Mouse (Mus musculus) stomach, embryonic 14.5 days (tissue): ENCODE measurements around the gene Timm29. TPM values are rescaled to one million over a fixed set of nuclear protein-coding genes. Genes with fewer than 3 reads are reported as not detected.

Experiments used
- ATAC-seq: fragments of 200-750 bp; cut with Nextera tagmentation; 2 replicates; pipeline ENCODE4 v1.8.0; 2017; ENCODE audit warnings: low read depth, moderate TSS enrichment; ENCODE audit not compliant: insufficient number of reproducible peaks, insufficient read depth, low FRiP score
- H3K27ac ChIP-seq: fragments of 300-500 bp; sonication (generic); 2 replicates; pipeline ENCODE4 v1.5.1; 2014; ENCODE audit warnings: mild to moderate bottlenecking, low read length, moderate library complexity, mixed read lengths
- H3K27me3 ChIP-seq: fragments of 300-500 bp; sonication (generic); 2 replicates; pipeline ENCODE4 v1.6.1; 2014; ENCODE audit warnings: low read length, control low read depth, mixed read lengths; ENCODE audit not compliant: control insufficient read depth, insufficient read depth
- H3K36me3 ChIP-seq: fragments of 300-500 bp; sonication (generic); 2 replicates; pipeline ENCODE4 v1.6.1; 2014; ENCODE audit warnings: mild to moderate bottlenecking, control low read depth, low read length, moderate library complexity, mixed read lengths; ENCODE audit not compliant: control insufficient read depth, insufficient read depth
- H3K4me1 ChIP-seq: fragments of 300-500 bp; sonication (generic); 2 replicates; pipeline ENCODE4 v1.6.1; 2014; ENCODE audit warnings: low read length, control low read depth, mixed read lengths; ENCODE audit not compliant: control insufficient read depth, insufficient read depth
- H3K4me2 ChIP-seq: fragments of 300-500 bp; sonication (generic); replicated peaks from 2 replicates; pipeline ENCODE4 v1.6.1; 2014; ENCODE audit warnings: low read depth, low read length, control low read depth
- H3K4me3 ChIP-seq: fragments of 300-500 bp; sonication (generic); 2 replicates; pipeline ENCODE4 v1.5.1; 2014; ENCODE audit warnings: low read depth, low read length, control low read depth
- H3K9ac ChIP-seq: fragments of 300-500 bp; sonication (generic); replicated peaks from 2 replicates; pipeline ENCODE4 v1.6.1; 2014; ENCODE audit warnings: low read depth, mild to moderate bottlenecking, control low read depth, low read length, moderate library complexity, mixed read lengths
- H3K9me3 ChIP-seq: fragments of 300-500 bp; sonication (generic); 2 replicates; pipeline ENCODE4 v1.6.1; 2016; ENCODE audit warnings: low read depth, low read length, control low read depth; ENCODE audit not compliant: control insufficient read depth
- WGBS: fragments of 180-500 bp; shearing (Covaris S2); extraction: QIAGEN DNeasy Blood & Tissue Kit; methylation state at CpG from one replicate; pipeline ENCODE4 v1.1.7; 2014; 5-methylcytosine and 5-hydroxymethylcytosine counted together
- polyA plus RNA-seq: library from polyadenylated mRNA; unstranded; fragments of >200 nt; fragmentation: Nextera tagmentation; extraction: Ambion mirVana; gene quantifications from 2 replicates; pipeline ENCODE4 v1.2.1, GENCODE M21; 2014

Gene Timm29
- polyA plus RNA-seq, 1 experiment from 2014 or later: 29.4 TPM

GRCm38 (mm10) chr9:21555198-21555742, 37.3 kb upstream of the Timm29 start:
- no peak overlapping the region for H3K27ac ChIP-seq
- H3K9me3 ChIP-seq: no peaks in the 10 kb centered on the region
- H3K27me3 ChIP-seq: no peaks in the 10 kb centered on the region
- 85% methylated on average over 6 of the region's 6 CpGs for WGBS
- no peak for ATAC-seq
- H3K4me2 ChIP-seq: no peak overlapping the region
- no peak overlapping the region for H3K9ac ChIP-seq
- H3K36me3 ChIP-seq: peaks cover 12% of the 10 kb centered on the region
- H3K4me3 ChIP-seq: no peak overlapping the region
- H3K4me1 ChIP-seq: peaks cover 6% of the 10 kb centered on the region; the same call in 1 of the 2 replicates

- no peaks in the 10 kb centered on the region for H3K9me3 ChIP-seq
- H3K27ac ChIP-seq: no peak overlapping the region; the same call in 1 of the 2 replicates
- H3K27me3 ChIP-seq: no peaks in the 10 kb centered on the region
- H3K36me3 ChIP-seq: peaks cover 12% of the 10 kb centered on the region; the same call in 1 of the 2 replicates
- no peak overlapping the region for H3K4me3 ChIP-seq
- peaks cover 6% of the 10 kb centered on the region; the same call in 1 of the 2 replicates for H3K4me1 ChIP-seq
- H3K9ac ChIP-seq: no peak overlapping the region
- H3K4me2 ChIP-seq: no peak overlapping the region
- WGBS: 90% methylated on average over 2 of the region's 2 CpGs
- no peak for ATAC-seq
These were observed 35.5 kb upstream of the Timm29 start for GRCm38 (mm10) chr9:21556996-21557395.

- ATAC-seq: no peak
- no peak overlapping the region for H3K9ac ChIP-seq
- peaks cover 6% of the 10 kb centered on the region; the same call in 1 of the 2 replicates for H3K4me1 ChIP-seq
- H3K27ac ChIP-seq: no peak overlapping the region; the same call in 1 of the 2 replicates
- no peak overlapping the region for H3K4me2 ChIP-seq
- no peaks in the 10 kb centered on the region for H3K9me3 ChIP-seq
- no peak overlapping the region for H3K4me3 ChIP-seq
- 72% methylated on average over 2 of the region's 2 CpGs for WGBS
- no peaks in the 10 kb centered on the region for H3K27me3 ChIP-seq
- H3K36me3 ChIP-seq: peaks cover 12% of the 10 kb centered on the region; the same call in 1 of the 2 replicates
These were observed 35.0 kb upstream of the Timm29 start for GRCm38 (mm10) chr9:21557556-21557955.

GRCm38 (mm10) chr9:21558366-21558765, 34.2 kb upstream of the Timm29 start:
- 70% methylated on average over 4 of the region's 4 CpGs for WGBS
- peaks cover 6% of the 10 kb centered on the region; the same call in 1 of the 2 replicates for H3K4me1 ChIP-seq
- no peak overlapping the region for H3K4me3 ChIP-seq
- H3K9ac ChIP-seq: no peak overlapping the region
- no peak overlapping the region for H3K4me2 ChIP-seq
- H3K9me3 ChIP-seq: no peaks in the 10 kb centered on the region
- H3K36me3 ChIP-seq: peaks cover 8% of the 10 kb centered on the region; the same call in 1 of the 2 replicates
- H3K27me3 ChIP-seq: no peaks in the 10 kb centered on the region
- H3K27ac ChIP-seq: no peak overlapping the region
- peak; percentile 75; the same call in 1 of the 2 replicates for ATAC-seq

- H3K27me3 ChIP-seq: no peaks in the 10 kb centered on the region
- H3K4me1 ChIP-seq: peaks cover 6% of the 10 kb centered on the region; the same call in 1 of the 2 replicates
- H3K9ac ChIP-seq: no peak overlapping the region
- no peak overlapping the region for H3K4me3 ChIP-seq
- no peaks in the 10 kb centered on the region for H3K9me3 ChIP-seq
- 98% methylated on average over 3 of the region's 3 CpGs for WGBS
- no peak for ATAC-seq
- H3K36me3 ChIP-seq: 0 out of 2 replicates have a peak, but pooled peaks cover 6% of the 10 kb centered on the region
- no peak overlapping the region for H3K27ac ChIP-seq
- no peak overlapping the region for H3K4me2 ChIP-seq
These were observed 33.4 kb upstream of the Timm29 start for GRCm38 (mm10) chr9:21559151-21559550.

- H3K4me3 ChIP-seq: no peak overlapping the region
- H3K9me3 ChIP-seq: no peaks in the 10 kb centered on the region
- ATAC-seq: no peak
- H3K36me3 ChIP-seq: peaks cover 11% of the 10 kb centered on the region; the same call in 1 of the 2 replicates
- H3K4me1 ChIP-seq: no peaks in the 10 kb centered on the region
- H3K9ac ChIP-seq: no peak overlapping the region
- no peaks in the 10 kb centered on the region for H3K27me3 ChIP-seq
- H3K27ac ChIP-seq: no peak overlapping the region
- no peak overlapping the region for H3K4me2 ChIP-seq
- WGBS: 64% methylated on average over 1 of the region's 1 CpGs
These were observed 28.1 kb upstream of the Timm29 start for GRCm38 (mm10) chr9:21564420-21564819.

- H3K27me3 ChIP-seq: no peaks in the 10 kb centered on the region
- H3K9me3 ChIP-seq: no peaks in the 10 kb centered on the region
- no peak overlapping the region for H3K27ac ChIP-seq
- no peak overlapping the region for H3K9ac ChIP-seq
- H3K4me3 ChIP-seq: no peak overlapping the region
- H3K36me3 ChIP-seq: peaks cover 17% of the 10 kb centered on the region; the same call in 1 of the 2 replicates
- 68% methylated on average over 4 of the region's 4 CpGs for WGBS
- ATAC-seq: no peak
- H3K4me1 ChIP-seq: no peaks in the 10 kb centered on the region
- no peak overlapping the region for H3K4me2 ChIP-seq
These were observed 27.4 kb upstream of the Timm29 start for GRCm38 (mm10) chr9:21565004-21565586.

GRCm38 (mm10) chr9:21566538-21566937, 26.0 kb upstream of the Timm29 start:
- H3K4me2 ChIP-seq: no peak overlapping the region
- H3K36me3 ChIP-seq: peaks cover 24% of the 10 kb centered on the region
- no peak overlapping the region for H3K4me3 ChIP-seq
- 83% methylated on average over 1 of the region's 1 CpGs for WGBS
- H3K9ac ChIP-seq: no peak overlapping the region
- H3K4me1 ChIP-seq: no peaks in the 10 kb centered on the region
- no peaks in the 10 kb centered on the region for H3K9me3 ChIP-seq
- H3K27ac ChIP-seq: no peak overlapping the region
- H3K27me3 ChIP-seq: no peaks in the 10 kb centered on the region
- ATAC-seq: no peak
